Mouse (Mus musculus) kidney, adult 2 months (tissue): ENCODE results near the gene Tmem28.

Experiments
- CTCF ChIP-seq: fragments of 200-500 bp; conservative IDR thresholded peaks from 2 replicates; pipeline ENCODE4 v1.5.1; 2011; ENCODE audit warnings: low read depth, mild to moderate bottlenecking, control low read depth, low read length, moderate library complexity, mixed read lengths; ENCODE audit not compliant: insufficient read depth, insufficient read length
- POLR2A ChIP-seq: fragments of 200-500 bp; IDR thresholded peaks from one replicate; pipeline ENCODE4 v1.6.1; 2011; ENCODE audit warnings: low read depth, low read length, control low read depth

DNA sequence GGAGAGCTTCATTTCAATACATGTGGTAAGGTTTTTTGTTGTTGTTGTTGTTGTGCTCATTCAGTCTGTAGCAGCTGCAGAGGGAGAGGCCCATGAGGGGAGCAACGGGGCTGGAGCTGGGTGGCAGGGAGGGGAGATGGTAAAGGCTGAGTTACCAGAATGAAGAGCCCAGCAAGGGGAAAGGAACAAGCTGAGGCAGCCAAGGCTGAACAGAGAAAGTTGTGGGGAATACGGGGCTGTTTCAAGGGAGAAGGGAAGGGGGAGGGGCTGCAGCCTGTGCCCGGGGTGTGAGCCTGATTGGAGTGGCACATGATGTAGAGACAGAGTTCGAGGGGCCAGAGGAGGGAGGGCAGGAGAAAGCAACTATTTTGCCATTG lies 53.1 kb downstream of the Tmem28 start:
- TF ChIP-seq POLR2A (no peak), CTCF (no peak)
